Mouse (Mus musculus) liver, embryonic 14.5 days (tissue): ENCODE results near the gene Mical3. TPM values are rescaled to one million over a fixed set of nuclear protein-coding genes. Genes with fewer than 3 reads are reported as not detected.

Source experiments
- ATAC-seq: fragments of 200-750 bp; cut with Nextera tagmentation; 2 replicates; pipeline ENCODE4 v1.8.0; 2017; ENCODE audit warnings: moderate number of reproducible peaks, mild to moderate bottlenecking, moderate library complexity; ENCODE audit not compliant: insufficient read depth
- DNase-seq, 3 experiments: peaks; one replicate each; pipeline ENCODE4 v3.0.0-alpha.2; 2012 to 2013; ENCODE audit warnings: low read depth in 3 of 3, low spot score in 3 of 3
- H3K27ac ChIP-seq: fragments of 300-500 bp; sonication (generic); 2 replicates; pipeline ENCODE4 v1.5.1; 2014; ENCODE audit warnings: moderate library complexity, mild to moderate bottlenecking, control low read depth, inconsistent platforms
- H3K27me3 ChIP-seq: fragments of 300-500 bp; sonication (generic); 2 replicates; pipeline ENCODE4 v1.6.1; 2014; ENCODE audit warnings: mild to moderate bottlenecking, low read length, moderate library complexity; ENCODE audit not compliant: control insufficient read depth, insufficient read depth
- H3K36me3 ChIP-seq: fragments of 300-500 bp; sonication (generic); replicated peaks from 2 replicates; pipeline ENCODE4 v1.6.1; 2014; ENCODE audit warnings: low read depth; ENCODE audit not compliant: control insufficient read depth, insufficient read depth
- H3K4me1 ChIP-seq, 2 experiments: fragments of 200-500 bp in 1 of 2; fragments of 300-500 bp in 1 of 2; sonication (generic) in 1 of 2; replicated peaks; 2 replicates each; pipeline ENCODE4 v1.6.1; 2012 to 2014; ENCODE audit warnings: antibody characterized with exemption in 1 of 2, inconsistent platforms in 1 of 2, low read length in 1 of 2; ENCODE audit not compliant: control insufficient read depth in 2 of 2, insufficient read depth in 2 of 2
- H3K4me2 ChIP-seq: fragments of 300-500 bp; sonication (generic); 2 replicates; pipeline ENCODE4 v1.6.1; 2014; ENCODE audit warnings: low read depth, mild to moderate bottlenecking, control low read depth, moderate library complexity
- H3K4me3 ChIP-seq, 2 experiments: fragments of 200-500 bp in 1 of 2; fragments of 300-500 bp in 1 of 2; sonication (generic) in 1 of 2; 2 replicates each; pipeline ENCODE4 v1.5.1; 2012 to 2014; ENCODE audit warnings: low read depth in 2 of 2, low read length in 2 of 2, mild to moderate bottlenecking in 2 of 2, control low read depth in 1 of 2, inconsistent platforms in 1 of 2, moderate library complexity in 1 of 2; ENCODE audit not compliant: insufficient read depth in 1 of 2
- H3K9ac ChIP-seq: fragments of 300-500 bp; sonication (generic); replicated peaks from 2 replicates; pipeline ENCODE4 v1.6.1; 2014; ENCODE audit warnings: mild to moderate bottlenecking, control low read depth, moderate library complexity
- H3K9me3 ChIP-seq: fragments of 300-500 bp; sonication (generic); 2 replicates; pipeline ENCODE4 v1.6.1; 2016; ENCODE audit warnings: low read length, mixed read lengths; ENCODE audit not compliant: control insufficient read depth
- CTCF ChIP-seq: IDR thresholded peaks from 2 replicates; pipeline ENCODE4 v1.5.1; 2016; ENCODE audit warnings: antibody characterized with exemption, low read depth, control low read depth
- EP300 ChIP-seq: IDR thresholded peaks from 2 replicates; pipeline ENCODE4 v1.6.1; 2016; ENCODE audit warnings: antibody characterized with exemption, low read depth
- WGBS: fragments of 180-500 bp; shearing (Covaris S2); extraction: QIAGEN DNeasy Blood & Tissue Kit; methylation state at CpG from one replicate; pipeline ENCODE4 v1.1.7; 2014; ENCODE audit not compliant: insufficient replicate concordance; 5-methylcytosine and 5-hydroxymethylcytosine counted together
- polyA plus RNA-seq, 2 experiments: library from polyadenylated mRNA; depleted of rRNA in 1 of 2; stranded (reverse) in 1 of 2; unstranded in 1 of 2; fragments of >200 nt; fragmentation: Nextera tagmentation in 1 of 2; extraction: Ambion mirVana in 1 of 2; gene quantifications; 2 replicates each; pipeline versions ENCODE4 v1.2.1 to v1.2.3; 2012 to 2014

Mical3 gene
- polyA plus RNA-seq (2012; rRNA removed) (6.0 and 8.1 TPM in 2 replicates), polyA plus RNA-seq (2014; fragmentation: Nextera tagmentation; extraction: Ambion mirVana) (9.4 and 12.8 TPM in 2 replicates)

DNA sequence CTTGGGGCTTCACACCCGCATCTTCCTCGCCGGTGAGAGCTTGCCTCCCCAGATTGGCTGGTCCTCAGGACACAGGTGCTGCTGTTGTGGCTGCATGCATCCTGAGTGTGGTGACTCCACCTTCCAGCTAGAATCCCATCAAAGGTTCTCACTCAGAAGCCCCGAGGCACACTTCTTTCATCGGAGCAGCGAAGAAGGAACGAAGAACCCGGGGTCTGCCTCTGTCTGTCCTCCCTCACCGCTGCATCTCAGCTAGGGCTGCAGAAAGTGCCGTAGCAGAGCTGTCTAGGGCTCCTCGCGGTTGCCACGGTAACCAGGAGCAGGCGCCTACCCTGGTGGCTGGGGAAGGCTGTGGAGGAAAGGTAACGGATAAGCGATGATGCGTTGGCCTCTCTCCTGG is at the start of gene Mical3:
Gene Mical3, minus strand, starts transcription at position 227 of the 400 bp plus-strand sequence.
- Histone ChIP-seq H3K36me3 (no peaks in the 10 kb centered on the region), H3K4me2 (peak within 1 kb of the TSS; percentile 63), H3K4me3 (peak within 1 kb of the TSS; percentile 9 to 38), H3K9ac (no peak within 1 kb of the TSS), H3K4me1 (peaks cover 0 to 4% of the 10 kb centered on the region in 2 experiments; a peak in 1 of 4 replicates), H3K27ac (no peak within 1 kb of the TSS), H3K9me3 (no peaks in the 10 kb centered on the region), H3K27me3 (peaks cover 38% of the 10 kb centered on the region)
- TF ChIP-seq EP300 (no peak), CTCF (0 out of 2 replicates have a peak, but pooled peaks have one; percentile 7)
- ATAC-seq (no peak), DNase-seq (no peak)
- WGBS, result 2% methylated on average over 17 of the region's 17 CpGs

DNA sequence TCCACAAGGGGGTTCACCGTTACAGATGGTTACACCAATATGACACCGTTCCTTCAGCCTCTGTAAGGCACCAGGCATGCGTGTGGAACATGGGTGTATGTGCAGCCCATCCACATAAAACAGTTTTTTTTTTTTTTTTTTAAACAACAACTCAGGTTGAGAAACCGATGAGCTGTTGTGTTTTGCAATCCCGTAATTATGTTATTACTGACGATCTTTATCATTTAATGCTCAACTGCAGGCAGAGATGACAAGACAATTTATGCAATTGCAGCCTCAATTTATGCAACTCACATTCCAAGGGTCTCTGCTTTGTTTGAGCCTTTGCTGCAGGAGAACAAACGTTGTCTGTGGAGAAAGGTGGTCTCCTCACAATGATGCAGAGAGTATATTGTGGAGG is 49.0 kb upstream of the Mical3 start:
- TF ChIP-seq CTCF (no peak), EP300 (no peak)

DNA sequence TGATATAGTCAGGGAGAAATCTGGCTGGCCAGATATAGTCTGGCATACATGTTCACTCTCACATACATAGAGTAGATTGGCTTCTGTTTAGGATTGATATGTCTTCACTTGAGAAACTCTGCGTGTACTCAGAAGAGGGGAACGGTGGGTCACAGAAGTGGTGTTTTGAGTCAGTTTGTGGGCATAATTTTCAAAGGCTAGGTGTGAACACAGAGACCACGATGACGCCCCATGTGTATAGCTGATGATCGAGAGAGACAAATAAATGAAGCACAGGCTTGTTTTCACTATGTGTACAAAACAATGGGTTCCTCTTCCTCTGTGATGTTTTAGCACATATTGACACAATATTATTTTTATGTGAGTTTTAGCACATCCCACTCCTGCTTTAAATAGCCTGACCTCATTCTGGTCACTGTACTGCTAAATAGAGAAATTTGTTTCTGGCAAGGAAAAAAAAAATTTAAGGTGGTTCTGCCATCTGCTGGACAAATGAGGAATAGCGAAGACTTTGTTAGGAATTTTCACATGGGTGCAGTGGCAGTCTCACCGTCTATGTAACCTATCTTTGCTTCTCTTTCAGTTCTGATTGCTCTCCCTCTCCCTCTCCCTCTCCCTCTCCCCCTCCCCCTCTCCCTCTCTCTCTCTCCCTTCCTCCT is 48.0 kb upstream of the Mical3 start:
- Histone ChIP-seq H3K4me1 (peaks cover 0 to 10% of the 10 kb centered on the region in 2 experiments; a peak in 2 of 4 replicates), H3K4me3 (no peak overlapping the region), H3K9me3 (no peaks in the 10 kb centered on the region), H3K9ac (no peak overlapping the region), H3K4me2 (no peak overlapping the region), H3K27me3 (no peaks in the 10 kb centered on the region; the same call in 1 of the 2 replicates), H3K36me3 (no peaks in the 10 kb centered on the region), H3K27ac (no peak overlapping the region)
- no peak for ATAC-seq
- peak in 1 of 3 experiments; percentile 32 for DNase-seq
- TF ChIP-seq CTCF, result peak; percentile 63
- no peak for TF ChIP-seq EP300
- WGBS, result 40% methylated on average over 7 of the region's 7 CpGs

More for the DNA sequence above, 49.0 kb upstream of the Mical3 start:
- Histone ChIP-seq H3K9ac (no peak overlapping the region), H3K4me3 (no peak overlapping the region), H3K4me1 (peaks cover 0 to 15% of the 10 kb centered on the region in 2 experiments; a peak in 2 of 4 replicates), H3K27me3 (no peaks in the 10 kb centered on the region), H3K9me3 (no peaks in the 10 kb centered on the region), H3K4me2 (no peak overlapping the region), H3K27ac (no peak overlapping the region), H3K36me3 (no peaks in the 10 kb centered on the region)
- ATAC-seq, result no peak
- 62% methylated on average over 7 of the region's 7 CpGs for WGBS
- DNase-seq, result no peak

DNA sequence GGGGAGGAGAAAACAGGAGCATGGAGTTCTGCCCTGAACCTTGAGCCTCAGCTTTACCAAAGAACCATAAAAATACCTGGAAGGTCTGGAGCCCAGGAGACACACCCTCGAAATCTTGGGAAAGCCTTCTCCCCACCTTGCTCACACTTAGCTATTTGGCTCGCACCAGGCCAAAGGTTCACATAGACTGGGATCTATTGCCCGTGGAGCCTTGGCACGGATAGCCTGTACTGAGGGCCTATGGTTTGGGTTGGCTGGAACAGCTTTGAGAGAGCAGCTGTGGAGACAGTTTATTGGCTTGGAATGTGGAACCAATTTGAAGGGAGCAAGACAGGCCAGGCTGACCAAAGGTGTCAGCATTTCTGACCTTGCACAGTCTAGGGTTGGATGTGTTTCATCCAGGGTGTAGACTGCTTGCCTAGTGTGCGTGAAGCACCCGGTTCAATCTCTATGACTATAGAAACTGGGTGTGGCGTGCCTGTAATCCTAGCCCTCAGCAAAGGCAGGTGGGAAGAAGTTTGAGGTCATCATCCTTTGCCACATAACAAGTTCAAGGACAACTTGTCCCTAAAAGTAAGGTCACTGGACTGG is 46.4 kb upstream of the Mical3 start:
- 0 out of 2 replicates have a peak, but pooled peaks have one; percentile 18 for ATAC-seq
- no peak overlapping the region for H3K27ac ChIP-seq
- H3K4me1 ChIP-seq, result peaks cover 0 to 10% of the 10 kb centered on the region in 2 experiments; a peak in 2 of 4 replicates
- no peaks in the 10 kb centered on the region; the same call in 1 of the 2 replicates for H3K27me3 ChIP-seq
- no peak overlapping the region for H3K4me3 ChIP-seq
- no peaks in the 10 kb centered on the region for H3K36me3 ChIP-seq
- WGBS, result 67% methylated on average over 7 of the region's 7 CpGs
- no peaks in the 10 kb centered on the region for H3K9me3 ChIP-seq
- H3K4me2 ChIP-seq, result no peak overlapping the region
- no peak for DNase-seq
- no peak for TF ChIP-seq EP300
- no peak overlapping the region for H3K9ac ChIP-seq

GRCm38 (mm10) chr6:121176731-121177098 is 45.9 kb upstream of the Mical3 start:
- peaks cover 0 to 10% of the 10 kb centered on the region in 2 experiments; a peak in 2 of 4 replicates for H3K4me1 ChIP-seq
- 41% methylated on average over 4 of the region's 4 CpGs for whole genome bisulfite sequencing
- H3K27me3 ChIP-seq, result no peaks in the 10 kb centered on the region; the same call in 1 of the 2 replicates
- DNase-seq (no peak), ATAC-seq (no peak)
- TF ChIP-seq EP300, result no peak
- no peak for TF ChIP-seq CTCF
- H3K4me3 ChIP-seq, result no peak overlapping the region
- no peaks in the 10 kb centered on the region for H3K9me3 ChIP-seq
- H3K9ac ChIP-seq, result no peak overlapping the region
- no peak overlapping the region for H3K27ac ChIP-seq
- H3K36me3 ChIP-seq, result no peaks in the 10 kb centered on the region
- no peak overlapping the region for H3K4me2 ChIP-seq
